Mouse (Mus musculus): ENCODE measurements around the gene Phldb2.

Gene Phldb2

GRCm38 (mm10) chr16:45945649-45946048 lies 7.7 kb downstream of the Phldb2 start:
- no peak for DNase-seq

- no peak for DNase-seq
These were observed 8.2 kb downstream of the Phldb2 start for GRCm38 (mm10) chr16:45945174-45945631.

GRCm38 (mm10) chr16:45942169-45942891 lies 11.1 kb downstream of the Phldb2 start:
- no peak for DNase-seq

DNA sequence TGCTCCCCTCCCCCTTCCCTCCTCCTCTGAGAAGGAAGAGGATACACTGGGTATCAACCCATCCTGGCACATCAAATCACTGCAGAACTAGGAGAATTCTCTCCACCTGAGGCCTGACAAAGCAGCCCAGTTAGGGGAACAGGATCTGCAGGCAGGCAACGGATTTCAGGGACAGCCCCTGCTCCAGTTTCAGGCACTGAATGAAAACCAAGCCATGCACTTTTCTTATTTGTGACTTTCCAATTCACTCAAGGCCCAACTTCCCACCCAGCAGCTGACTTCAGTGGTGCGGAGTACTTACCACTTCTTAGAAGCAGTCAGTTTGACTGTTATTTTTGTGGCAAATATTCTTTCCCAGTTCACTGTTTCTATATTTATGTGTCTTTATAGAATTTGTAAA lies 12.7 kb downstream of the Phldb2 start:
- DNase-seq = no peak

DNA sequence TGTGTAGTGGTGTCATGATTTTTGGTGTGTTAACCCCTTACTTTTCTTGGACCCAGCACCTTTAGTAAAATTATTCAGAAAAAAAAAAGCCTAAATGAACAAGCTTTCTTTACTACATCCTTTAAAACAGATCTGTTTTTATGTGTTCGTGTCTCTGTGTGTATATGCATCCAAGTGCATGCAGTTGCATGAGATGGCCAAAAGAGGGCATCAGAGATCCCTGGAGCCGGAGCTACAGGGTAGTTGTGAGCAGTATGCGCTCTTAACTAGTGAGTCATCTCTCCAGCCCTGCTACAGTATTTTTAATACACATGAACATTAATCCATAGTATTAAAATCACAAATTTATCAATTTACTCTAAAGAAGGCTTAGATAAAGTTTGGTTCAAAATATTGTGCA lies 14.0 kb downstream of the Phldb2 start:
- no peak for DNase-seq

- DNase-seq = no peak
These were observed 16.0 kb downstream of the Phldb2 start for GRCm38 (mm10) chr16:45937381-45937780.

DNA sequence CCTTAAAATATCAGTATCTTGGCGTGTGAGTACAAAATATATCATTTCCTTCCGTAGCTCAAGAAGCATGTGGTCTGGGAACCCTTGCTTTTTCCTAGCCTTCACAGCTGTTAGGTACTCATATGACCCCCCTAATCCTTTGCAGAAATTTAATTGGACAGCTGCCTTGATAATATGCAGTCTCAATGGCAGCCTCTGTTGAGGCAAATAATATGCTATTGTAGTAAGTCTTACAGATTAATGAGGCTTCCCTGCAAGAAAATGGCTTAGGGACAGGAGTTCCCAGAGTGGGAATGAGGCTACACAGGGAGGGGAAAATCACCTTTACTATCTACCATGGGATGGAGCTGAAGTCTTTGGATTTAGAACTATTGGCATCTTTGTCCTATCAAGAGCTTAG lies 16.9 kb downstream of the Phldb2 start:
- no peak for DNase-seq

DNA sequence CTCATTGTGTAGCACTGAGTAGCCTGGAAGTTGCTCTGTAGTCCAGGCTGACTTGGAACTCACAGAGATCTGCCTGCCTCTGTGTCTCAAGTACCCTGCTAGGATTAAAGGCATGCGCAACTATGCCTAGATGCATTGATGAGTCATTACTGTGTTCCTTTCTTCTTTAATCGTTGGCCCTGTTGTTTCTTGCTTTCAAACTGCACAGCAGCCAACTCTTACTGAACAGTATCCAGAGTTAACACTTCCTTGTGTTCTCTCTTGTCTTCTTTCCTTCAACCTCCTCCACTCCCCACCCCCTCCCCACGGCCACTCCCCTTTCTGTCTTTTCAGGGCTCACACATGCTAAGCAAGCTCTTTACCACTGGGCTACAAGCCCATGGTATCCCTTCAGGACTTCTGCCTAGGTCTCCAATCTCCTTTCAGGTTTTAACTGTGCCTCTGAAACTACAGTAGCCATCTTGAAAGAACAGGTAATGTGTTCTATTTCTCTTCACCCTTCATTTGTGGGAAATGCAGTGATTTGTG lies 17.4 kb downstream of the Phldb2 start:
- DNase-seq = no peak

DNA sequence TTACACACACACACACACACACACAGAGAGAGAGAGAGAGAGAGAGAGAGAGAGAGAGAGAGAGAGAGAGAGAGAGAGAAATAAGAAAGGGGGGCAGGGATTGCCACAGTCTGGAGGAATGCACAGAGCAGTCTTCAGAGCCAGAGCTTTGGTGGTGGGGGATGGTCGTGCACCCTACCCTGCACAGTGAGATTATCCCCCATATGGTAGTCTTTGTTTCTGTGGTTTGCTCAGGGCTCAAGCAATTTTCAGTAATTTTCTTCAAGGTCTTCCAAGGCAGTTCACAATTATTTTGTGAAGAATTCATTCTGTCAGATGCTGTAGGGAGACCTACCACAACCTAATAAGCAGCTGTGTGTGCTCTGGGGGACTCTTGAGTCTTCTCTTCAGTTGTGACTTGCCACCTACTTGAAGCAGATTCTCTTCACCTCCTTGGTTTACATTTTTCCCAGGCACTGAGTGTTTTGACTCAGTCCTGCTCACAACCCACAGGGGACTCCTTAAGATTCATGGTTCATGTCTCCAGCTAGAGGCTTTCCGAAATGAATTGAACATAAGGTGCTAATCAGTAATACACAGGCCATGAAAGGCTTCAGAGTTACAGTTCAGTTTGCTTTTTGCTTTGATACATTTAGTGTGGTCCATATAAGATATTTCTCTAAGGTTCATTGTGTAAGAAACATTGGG lies 18.5 kb downstream of the Phldb2 start:
- no peak for DNase-seq

- no peak for DNase-seq
These were observed 23.1 kb downstream of the Phldb2 start for GRCm38 (mm10) chr16:45930308-45930707.

GRCm38 (mm10) chr16:45928090-45928489 lies 25.3 kb downstream of the Phldb2 start:
- DNase-seq = no peak

DNA sequence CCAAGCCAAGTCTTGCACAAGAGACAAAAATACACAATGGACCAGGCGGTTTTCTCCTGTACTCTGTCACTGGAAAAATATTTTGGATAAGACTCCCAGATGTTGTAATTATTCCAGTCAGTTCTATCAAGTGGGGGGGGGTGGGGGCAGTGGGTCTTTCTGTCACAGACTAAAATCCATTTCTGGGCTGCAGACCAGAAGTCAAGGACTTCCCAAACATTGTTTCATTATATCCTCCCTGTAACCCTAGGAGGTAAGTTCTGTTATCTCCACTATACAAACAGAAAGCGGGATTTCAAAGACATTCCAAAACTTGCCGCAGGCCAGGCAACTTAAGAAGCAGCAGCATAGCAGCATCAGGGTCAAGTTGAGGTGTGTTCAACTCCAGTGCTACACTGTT lies 25.8 kb downstream of the Phldb2 start:
- no peak for DNase-seq

GRCm38 (mm10) chr16:45926875-45927274 lies 26.5 kb downstream of the Phldb2 start:
- DNase-seq = no peak

- no peak for DNase-seq
These were observed 29.5 kb downstream of the Phldb2 start for GRCm38 (mm10) chr16:45923731-45924424.

GRCm38 (mm10) chr16:45922546-45923229 lies 30.7 kb downstream of the Phldb2 start:
- DNase-seq = no peak

DNA sequence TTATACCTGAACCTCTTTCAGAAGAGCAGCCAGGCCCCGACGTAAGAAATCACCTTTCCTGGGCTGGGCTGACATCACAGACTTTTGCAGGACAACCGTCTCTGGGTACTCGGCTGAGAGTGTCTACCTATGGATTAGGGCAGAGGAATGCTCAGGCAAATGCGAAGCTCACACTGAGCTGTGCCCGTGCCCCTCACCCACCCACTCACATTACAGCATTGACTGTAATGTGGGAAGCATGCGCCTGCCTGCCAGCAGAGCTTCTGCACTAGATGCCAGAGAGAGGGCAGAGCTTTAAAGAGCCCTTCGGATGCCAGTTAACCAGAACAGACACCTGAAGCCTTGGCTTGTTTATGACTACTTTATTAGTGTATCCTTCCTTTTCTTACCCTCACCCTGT lies 33.8 kb downstream of the Phldb2 start:
- no peak for DNase-seq

- DNase-seq = no peak
These were observed 49.8 kb downstream of the Phldb2 start for GRCm38 (mm10) chr16:45903595-45903994.

GRCm38 (mm10) chr16:45898459-45898858 lies 54.9 kb downstream of the Phldb2 start:
- no peak for DNase-seq

DNA sequence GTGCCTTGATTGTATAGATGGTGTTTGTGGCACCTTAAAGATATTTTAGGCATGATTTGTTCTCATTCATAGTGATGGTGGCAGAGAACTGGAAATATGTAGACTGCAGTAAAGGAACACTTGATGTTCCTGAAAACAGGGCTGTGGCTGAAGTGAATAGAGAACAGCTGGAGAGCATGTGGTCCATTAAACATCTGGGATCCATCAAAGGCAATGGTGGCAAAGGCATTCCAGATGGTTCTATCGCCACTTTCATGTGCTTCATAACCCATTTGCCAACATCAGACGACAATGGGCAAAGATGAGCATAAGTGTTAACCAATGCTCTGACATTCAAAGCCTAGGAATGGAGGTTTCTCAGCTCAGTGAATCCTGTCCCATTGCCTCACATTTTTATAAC lies 56.8 kb downstream of the Phldb2 start:
- no peak for DNase-seq

DNA sequence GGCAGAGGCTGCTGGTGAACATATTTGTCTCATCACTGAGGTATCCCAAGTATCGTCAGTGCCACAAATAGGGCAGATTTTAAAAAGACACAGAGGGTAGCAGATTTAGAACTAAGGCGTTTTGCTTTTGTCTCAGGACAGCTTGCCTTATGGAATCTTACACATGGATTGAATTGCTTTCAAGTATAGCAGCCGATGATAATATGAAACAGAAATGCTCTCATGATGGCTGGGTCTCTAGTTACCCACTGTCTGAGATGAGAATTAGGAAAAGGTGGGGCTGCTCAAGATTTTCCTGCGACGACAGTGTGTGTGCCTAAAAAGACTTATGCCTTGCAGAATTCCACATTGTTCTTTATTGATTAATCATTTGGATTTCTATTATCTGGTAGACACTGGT lies 58.4 kb downstream of the Phldb2 start:
- no peak for DNase-seq

DNA sequence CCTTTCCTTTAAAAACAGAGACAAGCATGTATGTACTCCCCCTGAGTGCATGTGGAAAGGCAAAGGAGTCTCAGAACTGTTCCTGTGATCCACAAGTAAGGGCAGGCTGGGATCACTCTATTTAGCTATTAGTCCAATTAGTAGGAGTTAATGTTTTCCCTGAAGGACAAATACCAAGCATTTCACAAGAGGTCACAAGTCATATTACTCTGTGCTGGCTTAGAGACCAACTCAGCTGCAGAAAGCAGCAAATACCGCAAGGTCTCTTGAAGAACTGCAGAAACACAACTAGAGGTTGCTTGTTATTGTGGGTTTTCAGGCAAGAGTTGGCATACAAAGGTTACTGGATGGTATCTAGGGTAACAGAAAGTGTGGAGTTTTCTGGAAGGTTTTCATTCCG lies 59.6 kb downstream of the Phldb2 start:
- DNase-seq = no peak

- DNase-seq = no peak
These were observed 60.5 kb downstream of the Phldb2 start for GRCm38 (mm10) chr16:45892928-45893327.

All from cerebellum, adult 9-11 months (tissue).